Mouse (Mus musculus): ENCODE data around the gene Zfhx3.
A peak's percentile ranks its signal among the peaks of the same experiment; 100 is the strongest.

Gene Zfhx3

GRCm38 (mm10) chr8:108691456-108692238, 749.2 kb downstream of the Zfhx3 start:
- DNase-seq = no peak

- no peak for DNase-seq
Measured at GRCm38 (mm10) chr8:108692239-108692627, 749.8 kb downstream of the Zfhx3 start.

GRCm38 (mm10) chr8:108692669-108693665, 750.5 kb downstream of the Zfhx3 start:
- DNase-seq = no peak

- no peak for DNase-seq
Measured at GRCm38 (mm10) chr8:108693841-108694240, 751.4 kb downstream of the Zfhx3 start.

- DNase-seq = no peak
Measured at GRCm38 (mm10) chr8:108694516-108694915, 752.1 kb downstream of the Zfhx3 start.

- DNase-seq = no peak
Measured at GRCm38 (mm10) chr8:108695242-108695880, 752.9 kb downstream of the Zfhx3 start.

GRCm38 (mm10) chr8:108695938-108696630, 753.6 kb downstream of the Zfhx3 start:
- DNase-seq = peak; percentile 43

GRCm38 (mm10) chr8:108696631-108697410, 754.4 kb downstream of the Zfhx3 start:
- no peak for DNase-seq

- DNase-seq = no peak
Measured at GRCm38 (mm10) chr8:108697589-108697988, 755.1 kb downstream of the Zfhx3 start.

- DNase-seq = no peak
Measured at GRCm38 (mm10) chr8:108698101-108698660, 755.7 kb downstream of the Zfhx3 start.

- DNase-seq = no peak
Measured at GRCm38 (mm10) chr8:108699011-108699410, 756.6 kb downstream of the Zfhx3 start.

GRCm38 (mm10) chr8:108699454-108700345, 757.3 kb downstream of the Zfhx3 start:
- no peak for DNase-seq

GRCm38 (mm10) chr8:108701381-108702175, 759.1 kb downstream of the Zfhx3 start:
- no peak for DNase-seq

GRCm38 (mm10) chr8:108702201-108702600, 759.8 kb downstream of the Zfhx3 start:
- DNase-seq = no peak

GRCm38 (mm10) chr8:108705751-108706150, 763.3 kb downstream of the Zfhx3 start:
- no peak for DNase-seq

- DNase-seq = no peak
Measured at GRCm38 (mm10) chr8:108706491-108706847, 764.0 kb downstream of the Zfhx3 start.

- no peak for DNase-seq
Measured at GRCm38 (mm10) chr8:108706848-108707541, 764.6 kb downstream of the Zfhx3 start.

- DNase-seq = no peak
Measured at GRCm38 (mm10) chr8:108707576-108708281, 765.3 kb downstream of the Zfhx3 start.

Data from thymus, postnatal 4 days (tissue).